Mouse (Mus musculus) brain, embryonic 14.5 days (tissue): ENCODE data around the gene Erc2. TPM values are rescaled to one million over a fixed set of nuclear protein-coding genes. Genes with fewer than 3 reads are reported as not detected.

ENCODE experiments used
- DNase-seq: peaks from one replicate; pipeline ENCODE4 v3.0.0-alpha.2; 2011; ENCODE audit warnings: low read depth
- CTCF ChIP-seq: fragments of 200-500 bp; IDR thresholded peaks from 2 replicates; pipeline ENCODE4 v1.5.1; 2012; ENCODE audit warnings: inconsistent platforms, mild to moderate bottlenecking, moderate library complexity, borderline replicate concordance; ENCODE audit not compliant: insufficient read depth, insufficient read length; ENCODE audit errors: extremely low read depth
- POLR2A ChIP-seq: fragments of 200-500 bp; IDR thresholded peaks from 2 replicates; pipeline ENCODE4 v1.6.1; 2012; ENCODE audit warnings: mild to moderate bottlenecking, inconsistent platforms, borderline replicate concordance; ENCODE audit not compliant: poor library complexity, insufficient read depth, insufficient read length, severe bottlenecking; ENCODE audit errors: extremely low read depth
- polyA plus RNA-seq: library from polyadenylated mRNA; depleted of rRNA; stranded (reverse); fragments of >200 nt; gene quantifications from 2 replicates; pipeline ENCODE4 v1.2.3, GENCODE M21; 2012

The Erc2 gene
- polyA plus RNA-seq, 1 experiment: 59.4 TPM

DNA sequence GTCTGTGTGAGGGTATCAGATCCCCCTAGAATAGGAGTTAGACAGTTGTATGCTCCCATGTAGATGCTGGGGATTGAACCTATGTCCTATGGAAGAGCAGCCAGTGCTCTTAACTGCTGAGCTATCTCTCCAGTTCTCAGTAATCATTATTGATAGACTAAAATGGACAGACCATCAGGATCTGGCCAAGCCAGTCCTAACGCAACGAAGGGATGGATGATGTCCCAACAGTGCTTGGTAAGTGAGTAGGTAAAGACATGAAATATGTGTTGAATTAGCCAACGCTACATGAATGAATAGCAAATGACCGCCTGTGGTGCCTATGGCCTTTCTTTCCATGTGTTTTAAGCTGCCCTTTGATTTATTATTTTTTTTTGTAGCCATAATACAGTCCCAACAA, 871.6 kb downstream of the Erc2 start:
- no peak for DNase-seq
- TF ChIP-seq CTCF (no peak), POLR2A (no peak)

DNA sequence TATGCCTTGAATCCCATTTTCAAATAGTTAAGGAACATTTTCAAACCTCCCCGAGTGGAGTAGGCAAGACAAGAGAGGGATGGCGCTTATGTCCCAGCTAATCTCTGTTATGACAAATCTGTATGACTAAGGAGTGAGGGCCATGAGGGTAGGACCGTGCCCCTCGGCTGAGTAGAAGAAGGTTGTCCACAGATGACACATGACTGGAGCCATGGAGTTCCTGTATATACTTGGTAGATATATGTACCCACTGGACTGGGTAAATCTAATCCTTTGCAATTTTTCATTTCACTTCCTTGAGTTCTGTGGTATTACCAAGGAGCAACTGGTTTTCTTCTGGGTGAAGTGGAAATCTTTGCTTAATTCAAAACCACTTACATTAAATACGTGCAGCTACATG, 872.0 kb downstream of the Erc2 start:
- no peak for TF ChIP-seq POLR2A
- TF ChIP-seq CTCF: no peak

DNA sequence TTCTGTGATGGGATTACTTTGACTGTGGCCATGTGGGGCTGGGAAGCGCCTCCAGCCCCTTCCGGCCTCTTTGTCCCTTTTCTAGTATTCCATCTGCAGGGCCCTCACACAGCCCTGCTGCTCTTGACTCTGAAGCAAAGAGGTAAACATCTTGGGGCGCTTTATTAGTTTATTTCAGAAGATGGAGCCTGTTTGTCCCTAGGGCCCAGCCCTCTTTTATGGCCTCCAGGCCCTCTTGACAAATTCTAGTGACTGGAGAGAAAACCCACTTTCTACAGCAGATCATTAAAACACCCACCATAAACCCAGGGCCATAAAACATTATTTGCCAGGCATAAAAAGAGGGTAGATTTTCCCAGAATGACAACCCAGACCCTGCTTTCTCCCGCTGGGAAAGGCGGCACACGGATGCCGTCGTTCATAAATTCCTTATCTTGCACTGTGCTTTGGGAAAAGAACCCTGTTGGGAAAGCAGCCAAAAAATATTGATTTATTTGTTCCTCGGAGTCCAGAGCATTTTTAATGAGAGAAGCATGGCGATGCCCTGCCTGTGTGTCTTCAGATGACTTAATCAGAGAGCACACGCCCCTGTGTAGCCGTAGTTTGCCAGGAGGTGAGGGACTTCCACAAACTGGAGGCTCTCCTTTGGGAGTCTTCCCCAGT, 879.1 kb downstream of the Erc2 start:
- DNase-seq: no peak
- TF ChIP-seq POLR2A: no peak
- no peak for TF ChIP-seq CTCF

More for the DNA sequence above, 872.0 kb downstream of the Erc2 start:
- DNase-seq: no peak

GRCm38 (mm10) chr14:28503276-28503675, 881.0 kb downstream of the Erc2 start:
- TF ChIP-seq POLR2A (no peak), CTCF (no peak)
- DNase-seq: no peak

DNA sequence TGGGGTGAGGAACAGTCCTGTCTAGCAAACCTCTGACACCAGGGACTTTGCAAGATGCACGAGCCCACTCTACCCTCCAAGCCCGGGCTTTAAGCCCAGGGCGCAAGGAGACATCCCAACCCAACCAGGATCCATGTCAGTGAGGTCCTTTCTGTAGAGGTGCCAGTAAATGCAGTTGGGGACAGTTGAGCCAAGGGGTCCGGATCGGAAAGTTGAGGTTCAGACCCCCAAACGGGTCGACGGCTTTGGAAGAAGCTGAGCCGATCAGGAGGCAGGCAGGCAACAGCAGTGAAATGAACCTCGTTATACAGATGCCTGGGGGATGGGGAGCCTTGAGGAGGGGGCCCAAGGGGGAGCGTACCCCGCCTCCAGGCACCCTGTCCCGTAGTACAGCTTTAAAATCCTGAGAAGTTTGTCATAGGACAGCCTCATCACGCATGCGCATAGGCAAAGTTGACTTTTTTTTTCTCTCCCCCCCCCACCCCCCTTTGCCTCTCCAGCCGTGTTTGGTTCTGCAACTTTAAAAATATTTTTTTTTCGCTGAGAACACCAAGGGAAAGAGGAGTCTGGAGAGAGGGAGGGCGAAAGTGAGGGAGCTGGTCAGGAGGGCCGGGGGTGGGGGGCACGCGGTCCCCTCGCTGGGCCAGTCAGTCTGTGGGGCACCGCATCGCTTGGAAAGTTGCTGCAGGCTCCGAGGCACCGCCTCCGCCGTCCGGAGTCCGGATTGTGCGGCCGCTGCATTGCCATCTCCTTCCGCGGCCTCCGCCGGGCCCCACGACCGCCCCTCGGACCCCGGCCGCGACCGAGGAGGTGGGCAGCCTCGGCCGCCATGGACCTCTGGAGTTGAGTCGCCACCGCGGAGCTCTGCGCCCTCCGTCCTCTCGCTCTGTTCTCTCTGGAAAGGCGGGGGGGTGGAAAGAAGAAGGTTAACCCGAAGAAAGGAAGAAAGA, 882.1 kb downstream of the Erc2 start, which contains the start of gene Wnt5a:
Gene Wnt5a, plus strand, starts transcription at position 650 of the 950 bp plus-strand sequence.
- DNase-seq: peak; percentile 69
- TF ChIP-seq POLR2A (no peak), CTCF (no peak)

DNA sequence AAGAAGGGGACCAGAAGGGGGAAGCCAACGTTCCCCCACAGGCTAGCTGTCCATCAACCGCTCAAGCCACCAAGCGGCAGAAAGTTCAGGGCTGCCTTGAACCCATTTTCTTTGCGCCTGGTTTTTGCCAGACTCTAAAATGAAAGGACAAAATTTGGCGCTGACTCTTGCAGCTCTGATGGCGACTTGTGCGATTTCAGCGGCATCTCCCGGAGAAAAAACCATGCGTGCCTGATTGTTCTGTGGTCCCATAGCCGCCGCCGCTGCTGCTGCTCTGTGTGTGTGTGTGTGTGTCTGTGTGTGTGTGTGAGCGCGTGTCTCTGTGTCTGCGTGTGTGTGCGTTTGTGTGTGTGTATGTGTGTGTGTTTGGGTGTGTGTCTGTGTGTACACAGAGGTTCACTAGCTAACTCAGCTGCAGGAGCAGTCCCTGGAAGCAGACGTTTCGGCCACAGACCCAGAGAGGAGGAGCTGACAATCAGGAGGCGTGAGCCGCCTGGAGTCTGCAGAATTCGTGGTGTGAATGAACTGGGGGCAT, 882.9 kb downstream of the Erc2 start:
- TF ChIP-seq POLR2A (0 out of 2 replicates have a peak, but pooled peaks have one; percentile 6), CTCF (0 out of 2 replicates have a peak, but pooled peaks have one; percentile 7)
- peak; percentile 78 for DNase-seq

- TF ChIP-seq POLR2A: 0 out of 2 replicates have a peak, but pooled peaks have one; percentile 3
- TF ChIP-seq CTCF: no peak
- peak; percentile 63 for DNase-seq
These were observed 883.6 kb downstream of the Erc2 start for GRCm38 (mm10) chr14:28505586-28506375.

GRCm38 (mm10) chr14:28506376-28506831, 884.2 kb downstream of the Erc2 start:
- DNase-seq: peak; percentile 62
- TF ChIP-seq CTCF (no peak), POLR2A (no peak)

DNA sequence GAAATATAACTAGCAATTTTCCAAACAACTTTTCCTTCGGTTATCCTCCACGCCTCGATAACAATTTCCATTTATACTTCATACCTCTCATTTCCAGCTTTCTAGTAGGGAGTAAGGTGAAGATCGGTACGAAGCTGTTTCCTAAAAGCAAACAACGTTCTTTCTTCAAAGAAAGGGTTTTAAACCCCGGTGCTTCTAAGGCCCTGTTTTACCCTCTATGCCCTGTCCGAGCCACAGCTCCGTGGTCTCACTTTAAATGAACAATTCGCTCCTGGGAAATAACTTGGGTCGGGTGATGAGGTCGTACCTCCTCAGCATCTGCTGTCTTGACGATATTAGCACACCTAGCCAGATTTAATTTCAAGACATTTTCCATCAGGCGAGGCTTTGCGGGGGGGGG, 884.8 kb downstream of the Erc2 start:
- no peak for DNase-seq
- TF ChIP-seq CTCF: no peak
- no peak for TF ChIP-seq POLR2A

DNA sequence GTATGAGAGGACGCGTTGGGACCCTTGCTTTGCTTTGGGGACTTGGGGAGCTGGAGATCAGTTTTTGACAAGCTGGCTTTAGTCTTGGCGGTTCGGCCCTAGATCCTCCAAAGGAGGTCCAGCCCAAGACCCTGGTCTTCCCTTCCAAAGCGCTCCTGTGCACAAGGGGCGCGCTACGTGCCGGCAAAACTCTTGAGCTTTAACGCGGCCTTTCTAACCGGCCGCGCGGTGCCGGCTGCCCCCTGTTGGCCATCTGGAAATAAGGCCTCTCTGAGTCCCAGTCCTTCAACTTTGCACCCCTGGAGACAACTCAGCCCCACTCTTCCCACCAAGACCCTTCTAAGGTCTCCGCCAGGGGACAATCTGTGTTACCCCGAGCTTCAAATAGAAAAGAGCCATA, 885.2 kb downstream of the Erc2 start:
- peak; percentile 88 for DNase-seq
- TF ChIP-seq CTCF: peak; percentile 93
- no peak for TF ChIP-seq POLR2A
